Mouse (Mus musculus) heart, embryonic 16.5 days (tissue): ENCODE measurements around the gene H2afb2. TPM values are rescaled to one million over a fixed set of nuclear protein-coding genes. Genes with fewer than 3 reads are reported as not detected.

Experiments
- ATAC-seq: fragments of 200-750 bp; cut with Nextera tagmentation; replicated peaks from 2 replicates; pipeline ENCODE4 v1.8.0; 2017; ENCODE audit warnings: moderate number of reproducible peaks; ENCODE audit not compliant: insufficient read depth, low FRiP score; ENCODE audit errors: extremely low read depth
- H3K27ac ChIP-seq: fragments of 300-500 bp; sonication (generic); 2 replicates; pipeline ENCODE4 v1.5.1; 2014; ENCODE audit warnings: mild to moderate bottlenecking, low read length, control low read depth, moderate library complexity
- H3K27me3 ChIP-seq: fragments of 300-500 bp; sonication (generic); 2 replicates; pipeline ENCODE4 v1.6.1; 2014; ENCODE audit warnings: low read length, mixed read lengths; ENCODE audit not compliant: control insufficient read depth, insufficient read depth
- H3K36me3 ChIP-seq: fragments of 300-500 bp; sonication (generic); 2 replicates; pipeline ENCODE4 v1.6.1; 2014; ENCODE audit not compliant: control insufficient read depth, insufficient read depth
- H3K4me1 ChIP-seq: fragments of 300-500 bp; sonication (generic); 2 replicates; pipeline ENCODE4 v1.6.1; 2014; ENCODE audit warnings: low read length, mixed read lengths; ENCODE audit not compliant: control insufficient read depth, insufficient read depth
- H3K4me2 ChIP-seq: fragments of 300-500 bp; sonication (generic); 2 replicates; pipeline ENCODE4 v1.6.1; 2014; ENCODE audit warnings: low read depth, mild to moderate bottlenecking, control low read depth, low read length
- H3K4me3 ChIP-seq: fragments of 300-500 bp; sonication (generic); 2 replicates; pipeline ENCODE4 v1.5.1; 2014; ENCODE audit warnings: mild to moderate bottlenecking, control low read depth, low read length
- H3K9ac ChIP-seq: fragments of 300-500 bp; sonication (generic); 2 replicates; pipeline ENCODE4 v1.6.1; 2014; ENCODE audit warnings: low read length, control low read depth
- H3K9me3 ChIP-seq: fragments of 300-500 bp; sonication (generic); replicated peaks from 2 replicates; pipeline ENCODE4 v1.6.1; 2016; ENCODE audit warnings: low read length; ENCODE audit not compliant: control insufficient read depth
- WGBS: fragments of 180-500 bp; shearing (Covaris S2); extraction: QIAGEN DNeasy Blood & Tissue Kit; methylation state at CpG from one replicate; pipeline ENCODE4 v1.1.7; 2014; 5-methylcytosine and 5-hydroxymethylcytosine counted together
- polyA plus RNA-seq: library from polyadenylated mRNA; unstranded; fragments of >200 nt; fragmentation: Nextera tagmentation; extraction: Ambion mirVana; gene quantifications from 2 replicates; pipeline ENCODE4 v1.2.1, GENCODE M21; 2015

The H2afb2 gene
- polyA plus RNA-seq: not detected in 2 replicates

DNA sequence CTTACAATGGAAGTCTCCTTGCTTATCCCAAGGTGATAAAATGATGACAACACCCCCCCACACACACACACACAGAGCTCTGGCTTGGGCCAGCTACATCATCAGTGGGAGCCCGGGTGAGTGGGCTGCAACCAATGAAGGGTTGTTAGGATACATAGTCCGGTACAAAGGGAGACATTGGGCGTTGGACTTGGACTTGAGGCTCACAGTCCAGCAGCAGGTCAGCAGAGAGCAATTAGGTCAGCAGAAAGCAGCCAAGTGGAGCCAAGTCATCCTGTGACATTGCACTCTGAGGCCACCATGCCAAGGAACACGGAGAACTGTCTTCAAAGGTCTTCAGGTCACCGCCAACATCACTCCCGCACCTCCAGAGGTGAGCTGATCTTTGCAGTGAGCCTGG lies at the start of gene H2afb2:
Gene H2afb2, plus strand, starts transcription at position 301 of the 400 bp plus-strand sequence.
- Histone ChIP-seq H3K27ac (no peak within 1 kb of the TSS), H3K4me2 (no peak within 1 kb of the TSS), H3K4me3 (no peak within 1 kb of the TSS), H3K4me1 (no peaks in the 10 kb centered on the region), H3K9ac (no peak within 1 kb of the TSS), H3K9me3 (no peaks in the 10 kb centered on the region), H3K36me3 (no peaks in the 10 kb centered on the region), H3K27me3 (no peaks in the 10 kb centered on the region)
- no peak for ATAC-seq
- WGBS: 81% methylated on average over 6 of the region's 6 CpGs

Other genes with a start within 250 kb of the H2afb2 start
- gene Cpxcr1, start 232.2 kb upstream of the H2afb2 start, polyA plus RNA-seq: not detected in 2 replicates